Mouse (Mus musculus) liver, postnatal 0 days (tissue): ENCODE measurements at regions not wholly inside any gene's neighbourhood (a gene's known extent, or its start where the extent isn't known, plus 50 kb on each side); places are given as distances from the start of the nearest gene placed in this dataset.

ENCODE experiments used
- CTCF ChIP-seq: sonication (generic); IDR thresholded peaks from 2 replicates; pipeline ENCODE4 v1.5.1; 2016; ENCODE audit warnings: antibody characterized with exemption, low read depth
- EP300 ChIP-seq: IDR thresholded peaks from 2 replicates; pipeline ENCODE4 v1.6.1; 2016; ENCODE audit warnings: antibody characterized with exemption, low read depth, mild to moderate bottlenecking

DNA sequence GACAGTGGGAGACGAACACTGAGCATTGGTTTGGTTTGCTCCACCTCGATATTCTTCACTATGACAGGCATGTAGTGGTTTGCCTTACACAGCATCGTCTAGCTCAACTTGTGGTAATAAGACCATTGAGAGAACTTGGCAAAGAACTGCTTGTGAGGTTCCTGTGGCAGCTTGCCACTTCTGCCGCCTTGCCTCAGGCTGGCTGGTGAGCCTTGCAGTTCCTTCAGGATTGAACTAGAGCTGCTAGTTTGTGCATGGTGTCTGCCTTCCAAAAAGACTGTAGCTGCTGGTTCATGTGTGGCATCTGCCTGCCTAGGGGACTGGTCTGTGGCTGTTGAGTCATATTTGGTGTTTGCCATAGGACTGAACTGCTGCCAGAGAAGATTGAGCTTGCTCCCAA, 110.8 kb downstream of the Plxna1 start:
- no peak for TF ChIP-seq CTCF
- no peak for TF ChIP-seq EP300
